Mouse (Mus musculus) macrophage (primary cell): ENCODE measurements at regions not wholly inside any gene's neighbourhood (a gene's known extent, or its start where the extent isn't known, plus 50 kb on each side); places are given as distances from the start of the nearest gene placed in this dataset.

Experiments
- H3K27ac ChIP-seq: fragments of 350-480 bp; formaldehyde crosslinking; 2 replicates; pipeline ENCODE4 v1.9.0; 2021
- H3K36me3 ChIP-seq: fragments of 350-480 bp; formaldehyde crosslinking; 2 replicates; pipeline ENCODE4 v1.9.0; 2021; ENCODE audit errors: inconsistent target
- H3K4me3 ChIP-seq: fragments of 350-480 bp; formaldehyde crosslinking; 2 replicates; pipeline ENCODE4 v1.9.0; 2021; ENCODE audit errors: inconsistent target
- H3K79me2 ChIP-seq: fragments of 350-480 bp; formaldehyde crosslinking; 2 replicates; pipeline ENCODE4 v1.9.0; 2021; ENCODE audit errors: inconsistent target
- WGBS: methylation state at CpG from one replicate; pipeline ENCODE4 v1.1.7; 2026; ENCODE audit warnings: inconsistent platforms; ENCODE audit not compliant: missing documents; 5-methylcytosine and 5-hydroxymethylcytosine counted together

GRCm38 (mm10) chr16:21274012-21274528 is 69.5 kb downstream of the Ephb3 start:
- H3K27ac ChIP-seq, result no peak overlapping the region
- 81% methylated on average over 2 of the region's 2 CpGs for WGBS
- H3K4me3 ChIP-seq, result no peak overlapping the region
- no peaks in the 10 kb centered on the region for H3K79me2 ChIP-seq
- no peaks in the 10 kb centered on the region for H3K36me3 ChIP-seq

GRCm38 (mm10) chr16:21277789-21278342 is 73.3 kb downstream of the Ephb3 start:
- Histone ChIP-seq H3K27ac (no peak overlapping the region), H3K36me3 (no peaks in the 10 kb centered on the region), H3K79me2 (no peaks in the 10 kb centered on the region), H3K4me3 (no peak overlapping the region)
- 89% methylated on average over 11 of the region's 11 CpGs for WGBS

- no peak overlapping the region for H3K4me3 ChIP-seq
- 96% methylated on average over 7 of the region's 7 CpGs for WGBS
- no peaks in the 10 kb centered on the region for H3K79me2 ChIP-seq
- H3K36me3 ChIP-seq, result no peaks in the 10 kb centered on the region
- no peak overlapping the region for H3K27ac ChIP-seq
Measured at GRCm38 (mm10) chr16:21278387-21278786, 73.8 kb downstream of the Ephb3 start.

- no peaks in the 10 kb centered on the region for H3K36me3 ChIP-seq
- H3K79me2 ChIP-seq, result no peaks in the 10 kb centered on the region
- 92% methylated on average over 4 of the region's 4 CpGs for WGBS
- no peak overlapping the region for H3K27ac ChIP-seq
- H3K4me3 ChIP-seq, result no peak overlapping the region
Measured at GRCm38 (mm10) chr16:21280200-21280627, 75.7 kb downstream of the Ephb3 start.

GRCm38 (mm10) chr16:21281958-21282730 is 77.6 kb downstream of the Ephb3 start:
- 80% methylated on average over 19 of the region's 20 CpGs for WGBS
- H3K27ac ChIP-seq, result no peak overlapping the region
- H3K36me3 ChIP-seq, result no peaks in the 10 kb centered on the region
- H3K79me2 ChIP-seq, result no peaks in the 10 kb centered on the region
- no peak overlapping the region for H3K4me3 ChIP-seq

DNA sequence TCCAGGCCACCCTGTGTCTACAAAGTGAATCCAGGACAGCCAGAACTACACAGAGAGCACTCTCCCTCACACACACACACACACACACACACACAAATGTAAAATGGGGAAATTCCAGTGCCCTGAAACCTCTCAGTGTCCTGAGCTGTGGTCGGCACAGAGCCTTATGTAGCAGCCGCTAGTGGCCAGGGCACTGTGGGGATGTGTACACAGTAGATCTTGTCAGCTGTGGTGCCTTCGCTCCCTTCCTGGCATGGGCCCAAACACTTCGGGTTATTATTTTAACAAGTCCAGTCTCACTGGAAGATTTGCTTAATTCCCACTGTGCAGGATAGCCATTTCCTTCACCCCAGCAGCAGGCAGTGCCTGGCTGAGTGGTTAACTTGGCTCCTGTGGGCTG is 81.5 kb downstream of the Ephb3 start:
- 12% methylated on average over 4 of the region's 4 CpGs for WGBS
- Histone ChIP-seq H3K79me2 (no peaks in the 10 kb centered on the region), H3K36me3 (no peaks in the 10 kb centered on the region), H3K4me3 (no peak overlapping the region), H3K27ac (no peak overlapping the region)

DNA sequence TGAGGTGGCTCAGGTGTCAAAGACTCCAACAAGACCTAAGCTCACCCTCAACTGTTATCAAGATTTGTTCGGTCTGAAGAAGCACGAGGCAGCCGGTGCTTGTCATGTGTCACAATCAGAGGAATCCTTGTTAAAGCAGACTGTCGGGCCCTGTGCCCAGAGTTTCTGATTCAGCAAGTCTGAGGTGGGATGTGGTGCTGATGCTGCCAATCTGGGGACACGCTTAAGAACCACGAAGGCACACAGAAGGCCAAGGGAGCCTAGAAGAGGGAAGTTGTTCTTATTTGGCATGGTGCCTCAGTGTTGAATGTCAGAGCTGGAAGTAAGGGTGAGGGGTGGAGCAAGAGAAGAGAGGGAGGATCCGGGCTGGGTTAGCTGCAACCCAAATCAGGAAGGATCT is 85.0 kb downstream of the Ephb3 start:
- WGBS, result 3% methylated on average over 7 of the region's 7 CpGs
- H3K4me3 ChIP-seq, result no peak overlapping the region
- H3K79me2 ChIP-seq, result no peaks in the 10 kb centered on the region
- no peaks in the 10 kb centered on the region for H3K36me3 ChIP-seq
- H3K27ac ChIP-seq, result peak overlapping the region; percentile 53

DNA sequence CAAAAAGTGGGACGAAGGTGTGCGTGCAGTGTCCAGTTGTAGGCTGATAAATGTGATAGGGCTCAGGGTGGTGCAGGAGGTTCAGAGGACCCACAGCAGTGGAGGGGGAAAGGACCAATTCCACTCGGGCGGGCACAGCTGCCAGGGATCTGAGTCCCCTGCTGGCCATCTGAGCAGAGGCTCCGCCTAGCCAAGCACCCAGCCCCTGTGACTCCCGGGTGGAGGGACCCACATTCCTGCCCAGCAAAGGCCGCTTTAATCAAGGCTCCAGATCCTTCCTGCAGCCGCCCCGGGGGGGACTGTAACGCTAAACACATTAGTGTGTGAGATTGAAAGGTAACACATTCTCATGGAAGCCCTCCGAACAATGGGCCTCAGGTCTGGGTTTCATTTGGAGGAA is 88.5 kb downstream of the Ephb3 start:
- Histone ChIP-seq H3K27ac (no peak overlapping the region), H3K79me2 (no peaks in the 10 kb centered on the region), H3K36me3 (no peaks in the 10 kb centered on the region), H3K4me3 (no peak overlapping the region)
- 85% methylated on average over 11 of the region's 11 CpGs for WGBS

- no peaks in the 10 kb centered on the region for H3K79me2 ChIP-seq
- WGBS, result 97% methylated on average over 3 of the region's 3 CpGs
- no peak overlapping the region for H3K4me3 ChIP-seq
- no peaks in the 10 kb centered on the region for H3K36me3 ChIP-seq
- H3K27ac ChIP-seq, result no peak overlapping the region
Measured at GRCm38 (mm10) chr16:21293569-21293968, 89.0 kb downstream of the Ephb3 start.

- Histone ChIP-seq H3K79me2 (no peaks in the 10 kb centered on the region), H3K27ac (no peak overlapping the region), H3K4me3 (no peak overlapping the region), H3K36me3 (no peaks in the 10 kb centered on the region)
- WGBS, result 77% methylated on average over 8 of the region's 9 CpGs
Measured at GRCm38 (mm10) chr16:21294677-21295411, 90.3 kb downstream of the Ephb3 start.

GRCm38 (mm10) chr16:21295956-21296733 is 91.6 kb downstream of the Ephb3 start:
- Histone ChIP-seq H3K79me2 (no peaks in the 10 kb centered on the region), H3K36me3 (no peaks in the 10 kb centered on the region), H3K4me3 (no peak overlapping the region), H3K27ac (no peak overlapping the region)
- 94% methylated on average over 13 of the region's 13 CpGs for WGBS

DNA sequence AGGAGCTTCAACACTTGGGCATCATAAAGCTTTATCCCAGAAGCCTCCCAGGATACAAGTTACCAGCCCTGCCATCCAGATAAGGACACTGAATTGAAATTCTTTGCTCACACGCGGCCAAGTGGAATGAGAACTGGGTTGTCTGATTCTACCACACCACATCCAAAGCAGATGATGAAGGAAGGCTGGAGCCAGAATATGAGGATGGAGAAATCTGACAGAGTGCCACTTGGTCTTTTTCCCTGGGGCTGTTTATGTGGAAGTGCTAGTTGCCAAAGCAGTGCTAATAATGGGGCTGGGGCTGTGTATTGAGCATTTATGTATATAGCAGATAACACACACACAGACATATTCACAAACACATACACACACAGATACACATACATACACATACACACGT is 92.2 kb downstream of the Ephb3 start:
- Histone ChIP-seq H3K79me2 (no peaks in the 10 kb centered on the region), H3K4me3 (no peak overlapping the region), H3K27ac (no peak overlapping the region), H3K36me3 (no peaks in the 10 kb centered on the region)
- 95% methylated on average over 3 of the region's 3 CpGs for WGBS

DNA sequence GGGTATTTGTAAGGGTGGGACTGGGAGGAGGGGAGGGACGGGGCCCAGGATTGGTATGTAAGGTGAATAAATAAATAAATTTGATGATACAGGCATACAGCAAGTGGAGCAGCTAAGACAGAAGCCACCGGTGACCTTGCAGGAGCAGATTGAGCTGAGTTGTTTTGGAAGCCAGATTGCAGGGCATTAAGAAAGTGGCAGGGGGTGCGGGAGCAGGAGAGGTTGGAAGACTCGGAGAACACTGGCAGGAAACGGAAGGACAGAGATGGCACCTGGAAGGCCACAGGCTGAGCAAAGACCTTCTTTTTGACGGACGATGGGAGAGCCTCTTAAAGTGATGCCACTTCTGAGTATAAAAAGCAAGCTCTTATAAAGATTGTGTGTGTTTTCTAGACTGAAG is 94.3 kb downstream of the Ephb3 start:
- Histone ChIP-seq H3K36me3 (no peaks in the 10 kb centered on the region), H3K79me2 (no peaks in the 10 kb centered on the region), H3K27ac (no peak overlapping the region), H3K4me3 (no peak overlapping the region)
- 93% methylated on average over 6 of the region's 7 CpGs for WGBS

GRCm38 (mm10) chr16:21305859-21306258 is 101.3 kb downstream of the Ephb3 start:
- Histone ChIP-seq H3K4me3 (no peak overlapping the region), H3K36me3 (no peaks in the 10 kb centered on the region), H3K79me2 (no peaks in the 10 kb centered on the region), H3K27ac (no peak overlapping the region)
- WGBS, result 95% methylated on average over 3 of the region's 3 CpGs
